Mouse (Mus musculus): Measurements from ENCODE around the gene Rtn3. TPM values are rescaled to one million over a fixed set of nuclear protein-coding genes. Genes with fewer than 3 reads are reported as not detected.
"Not testable (repeated sequence)": the region's sequence is repeated elsewhere in the genome, so short reads cannot be mapped to it uniquely, and the experiment has no call there.

Gene Rtn3
- polyA plus RNA-seq, 1 experiment from 2014 or later: 132 TPM

DNA sequence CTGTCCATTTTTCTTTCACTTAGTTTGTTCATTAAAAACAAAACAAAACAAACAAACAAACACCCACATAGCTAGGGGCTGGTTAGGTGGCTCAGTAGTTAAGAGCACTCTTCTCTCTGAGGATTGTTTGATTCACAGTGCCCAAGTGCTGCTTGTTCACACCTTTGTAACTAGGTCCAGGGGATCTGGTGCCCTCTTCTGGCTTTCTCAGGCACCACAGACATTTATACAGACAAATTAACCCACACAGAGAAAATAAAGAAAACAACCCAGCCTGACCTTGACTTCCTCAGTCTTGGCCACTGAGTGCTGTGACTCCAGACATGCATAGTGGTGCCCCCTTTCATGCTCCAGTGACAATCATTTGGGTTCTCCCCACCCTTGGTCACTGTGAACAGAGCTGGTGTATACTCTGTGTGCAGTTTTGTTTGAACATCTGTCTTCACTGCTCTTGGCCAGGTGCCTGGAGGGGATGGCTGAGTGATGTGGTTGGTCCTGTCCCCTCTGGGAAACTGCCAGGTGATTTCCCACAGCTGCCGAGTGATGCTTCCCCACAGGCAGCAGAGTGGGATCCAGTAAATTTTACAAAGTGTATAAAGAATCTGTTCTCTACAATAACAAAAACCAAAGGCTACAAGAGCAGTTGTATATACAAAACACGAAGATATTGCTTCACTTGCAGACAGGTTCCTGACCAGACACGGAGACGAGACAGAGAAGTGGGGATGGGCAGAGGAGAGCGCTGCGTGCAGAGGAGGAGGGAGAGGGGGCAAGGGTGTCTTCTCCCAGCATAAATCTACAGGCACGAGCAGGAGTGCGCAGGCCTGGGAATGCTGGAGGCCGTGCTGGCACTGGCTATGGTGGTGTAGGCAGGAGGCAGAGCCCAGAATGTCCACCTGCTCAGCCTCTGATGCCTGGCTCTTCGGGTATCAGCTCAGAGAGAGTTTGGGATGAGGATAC lies 85.9 kb downstream of the Rtn3 start:
- H3K4me1 ChIP-seq (ENCODE audit: control insufficient read depth in 2 of 2, insufficient read depth in 2 of 2, low read length in 2 of 2); H3K9ac ChIP-seq (ENCODE audit: low read length); H3K27ac ChIP-seq (replicated peaks in 1 of 2; ENCODE audit: control insufficient read depth in 1 of 2, insufficient read depth in 1 of 2, low read depth in 2 of 2, low read length in 2 of 2); H3K36me3 ChIP-seq (ENCODE audit: control insufficient read depth, insufficient read depth, low read length); H3K27me3 ChIP-seq (ENCODE audit: control insufficient read depth, insufficient read depth, low read length); H3K4me3 ChIP-seq (ENCODE audit: control insufficient read depth in 1 of 2, insufficient read depth in 1 of 2, low read depth in 1 of 2, low read length in 2 of 2); H3K4me2 ChIP-seq (ENCODE audit: low read length); ATAC-seq (ENCODE audit: insufficient number of reproducible peaks, insufficient read depth, low FRiP score, low read depth): not testable (repeated sequence)
- H3K9me3 ChIP-seq (ENCODE audit: control insufficient read depth, low read length): peaks cover 11% of the 10 kb centered on the region; the same call in 1 of the 2 replicates
- WGBS: 78% methylated on average over 9 of the region's 10 CpGs

DNA sequence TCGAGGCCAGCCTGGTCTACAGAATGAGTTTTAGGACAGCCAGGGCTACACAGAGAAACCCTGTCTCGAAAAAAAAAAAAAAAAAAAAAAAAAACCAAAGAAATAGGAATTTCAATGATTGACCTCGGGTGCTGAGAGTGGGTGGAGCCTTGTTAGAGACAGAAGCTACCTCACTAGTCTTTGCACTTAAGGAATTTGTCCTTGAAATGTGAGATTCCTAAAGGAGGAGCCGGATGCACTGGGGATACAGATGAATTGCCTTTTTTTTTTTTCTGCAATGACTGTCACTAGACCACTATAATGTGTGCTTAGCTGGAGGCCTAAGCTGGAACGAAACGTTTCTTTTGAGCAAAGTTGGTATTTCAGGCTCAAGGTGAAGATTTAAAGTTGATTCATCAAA lies 94.6 kb downstream of the Rtn3 start:
- H3K4me1 ChIP-seq (ENCODE audit: control insufficient read depth in 2 of 2, insufficient read depth in 2 of 2, low read length in 2 of 2): peaks cover 0 to 6% of the 10 kb centered on the region in 2 experiments; a peak in 1 of 4 replicates
- no peak overlapping the region for H3K4me2 ChIP-seq (ENCODE audit: low read length)
- peaks cover 17% of the 10 kb centered on the region for H3K9me3 ChIP-seq (ENCODE audit: control insufficient read depth, low read length)
- no peak overlapping the region for H3K27ac ChIP-seq (replicated peaks in 1 of 2; ENCODE audit: control insufficient read depth in 1 of 2, insufficient read depth in 1 of 2, low read depth in 2 of 2, low read length in 2 of 2)
- WGBS: 87% methylated on average over 6 of the region's 6 CpGs
- H3K27me3 ChIP-seq (ENCODE audit: control insufficient read depth, insufficient read depth, low read length): no peaks in the 10 kb centered on the region
- H3K36me3 ChIP-seq (ENCODE audit: control insufficient read depth, insufficient read depth, low read length): no peaks in the 10 kb centered on the region
- H3K4me3 ChIP-seq (ENCODE audit: control insufficient read depth in 1 of 2, insufficient read depth in 1 of 2, low read depth in 1 of 2, low read length in 2 of 2): no peak overlapping the region
- ATAC-seq (ENCODE audit: insufficient number of reproducible peaks, insufficient read depth, low FRiP score, low read depth): no peak
- H3K9ac ChIP-seq (ENCODE audit: low read length): no peak overlapping the region

DNA sequence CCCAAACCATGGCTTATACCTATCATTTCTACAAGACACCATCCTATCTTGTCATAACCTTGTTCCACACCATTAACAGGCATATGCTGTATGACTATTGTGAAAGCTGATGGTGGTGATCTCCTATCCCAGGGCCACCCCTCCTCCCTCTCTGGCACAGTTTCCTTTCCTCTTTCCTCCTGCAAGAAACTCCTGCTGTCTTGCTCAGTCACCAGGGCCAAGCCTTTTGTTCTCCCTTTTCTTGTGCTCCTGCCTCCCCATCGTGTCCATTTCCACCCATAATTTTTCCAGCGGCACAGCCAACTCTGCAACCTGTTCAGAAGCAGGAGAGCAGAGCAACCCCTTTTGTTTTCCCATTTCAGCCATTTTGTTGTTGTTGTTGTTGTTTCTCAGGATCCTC lies 97.0 kb downstream of the Rtn3 start:
- WGBS: 65% methylated on average over 2 of the region's 2 CpGs
- no peak for ATAC-seq (ENCODE audit: insufficient number of reproducible peaks, insufficient read depth, low FRiP score, low read depth)
- Histone ChIP-seq H3K4me1 (ENCODE audit: control insufficient read depth in 2 of 2, insufficient read depth in 2 of 2, low read length in 2 of 2) (peaks cover 0 to 19% of the 10 kb centered on the region in 2 experiments; a peak in 2 of 4 replicates), H3K36me3 (ENCODE audit: control insufficient read depth, insufficient read depth, low read length) (no peaks in the 10 kb centered on the region), H3K4me3 (ENCODE audit: control insufficient read depth in 1 of 2, insufficient read depth in 1 of 2, low read depth in 1 of 2, low read length in 2 of 2) (no peak overlapping the region), H3K9me3 (ENCODE audit: control insufficient read depth, low read length) (peaks cover 15% of the 10 kb centered on the region), H3K27ac (replicated peaks in 1 of 2; ENCODE audit: control insufficient read depth in 1 of 2, insufficient read depth in 1 of 2, low read depth in 2 of 2, low read length in 2 of 2) (no peak overlapping the region), H3K9ac (ENCODE audit: low read length) (no peak overlapping the region), H3K27me3 (ENCODE audit: control insufficient read depth, insufficient read depth, low read length) (no peaks in the 10 kb centered on the region), H3K4me2 (ENCODE audit: low read length) (no peak overlapping the region)

DNA sequence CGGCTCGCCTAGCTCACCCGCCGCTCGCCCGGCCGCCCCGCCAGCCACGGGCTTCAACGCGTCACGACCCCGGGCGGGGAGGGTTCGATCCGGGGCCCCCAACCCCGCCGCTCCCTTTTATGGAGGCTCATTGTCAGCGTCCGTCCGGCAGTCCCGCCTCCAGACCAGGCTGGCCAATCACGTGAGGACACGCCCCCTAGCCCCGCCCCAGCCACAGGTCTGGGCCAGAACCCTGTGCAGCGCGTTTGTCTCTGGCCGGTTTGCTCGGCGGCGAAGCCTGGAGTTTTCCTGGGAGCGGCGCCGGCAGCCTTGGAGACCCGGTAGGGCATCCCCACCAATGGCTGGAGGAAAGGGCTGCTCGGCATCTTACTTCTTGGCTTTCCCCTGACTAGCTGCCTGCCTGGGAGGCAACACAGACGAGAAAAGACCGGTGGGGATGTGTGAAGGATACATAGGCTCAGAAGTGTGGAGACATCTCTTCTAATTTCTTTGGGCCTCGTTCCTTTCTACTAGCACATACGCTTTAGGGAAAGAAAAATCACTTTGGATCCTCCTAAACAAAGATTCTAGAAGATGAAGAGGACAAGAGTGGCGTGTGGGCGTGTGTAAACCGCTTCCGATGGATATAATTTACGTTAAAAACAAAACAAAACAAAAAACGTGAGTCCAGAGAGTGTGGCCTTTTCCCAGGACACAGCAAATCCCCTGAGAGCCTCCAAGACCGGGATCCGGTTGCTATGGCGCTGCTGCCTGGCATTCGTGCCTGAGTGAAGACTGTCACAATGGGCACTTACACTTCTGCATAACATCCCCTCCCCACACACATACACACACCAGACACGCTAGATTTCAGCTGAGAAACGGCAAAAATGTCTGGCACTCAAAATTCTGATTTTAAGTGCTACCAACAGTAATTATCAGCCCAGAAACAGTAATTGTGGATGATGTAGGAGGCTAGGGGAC lies 99.9 kb downstream of the Rtn3 start, which contains the start of gene Spindoc:
TSS of gene Spindoc (minus strand) at position 92 of the 963 bp plus-strand sequence.
- H3K4me2 ChIP-seq (ENCODE audit: low read length): peak within 1 kb of the TSS; percentile 93
- H3K9me3 ChIP-seq (ENCODE audit: control insufficient read depth, low read length): 0 out of 2 replicates have a peak, but pooled peaks cover 8% of the 10 kb centered on the region
- peaks cover 0 to 21% of the 10 kb centered on the region in 2 experiments; a peak in 2 of 4 replicates for H3K4me1 ChIP-seq (ENCODE audit: control insufficient read depth in 2 of 2, insufficient read depth in 2 of 2, low read length in 2 of 2)
- peak within 1 kb of the TSS; percentile 86 to 93 for H3K27ac ChIP-seq (replicated peaks in 1 of 2; ENCODE audit: control insufficient read depth in 1 of 2, insufficient read depth in 1 of 2, low read depth in 2 of 2, low read length in 2 of 2)
- H3K27me3 ChIP-seq (ENCODE audit: control insufficient read depth, insufficient read depth, low read length): no peaks in the 10 kb centered on the region
- H3K4me3 ChIP-seq (ENCODE audit: control insufficient read depth in 1 of 2, insufficient read depth in 1 of 2, low read depth in 1 of 2, low read length in 2 of 2): peak within 1 kb of the TSS; percentile 71 to 91
- WGBS: 1% methylated on average over 52 of the region's 52 CpGs
- H3K9ac ChIP-seq (ENCODE audit: low read length): peak within 1 kb of the TSS; percentile 97
- ATAC-seq (ENCODE audit: insufficient number of reproducible peaks, insufficient read depth, low FRiP score, low read depth): peak; percentile 99
- peaks cover 6% of the 10 kb centered on the region; the same call in 1 of the 2 replicates for H3K36me3 ChIP-seq (ENCODE audit: control insufficient read depth, insufficient read depth, low read length)

DNA sequence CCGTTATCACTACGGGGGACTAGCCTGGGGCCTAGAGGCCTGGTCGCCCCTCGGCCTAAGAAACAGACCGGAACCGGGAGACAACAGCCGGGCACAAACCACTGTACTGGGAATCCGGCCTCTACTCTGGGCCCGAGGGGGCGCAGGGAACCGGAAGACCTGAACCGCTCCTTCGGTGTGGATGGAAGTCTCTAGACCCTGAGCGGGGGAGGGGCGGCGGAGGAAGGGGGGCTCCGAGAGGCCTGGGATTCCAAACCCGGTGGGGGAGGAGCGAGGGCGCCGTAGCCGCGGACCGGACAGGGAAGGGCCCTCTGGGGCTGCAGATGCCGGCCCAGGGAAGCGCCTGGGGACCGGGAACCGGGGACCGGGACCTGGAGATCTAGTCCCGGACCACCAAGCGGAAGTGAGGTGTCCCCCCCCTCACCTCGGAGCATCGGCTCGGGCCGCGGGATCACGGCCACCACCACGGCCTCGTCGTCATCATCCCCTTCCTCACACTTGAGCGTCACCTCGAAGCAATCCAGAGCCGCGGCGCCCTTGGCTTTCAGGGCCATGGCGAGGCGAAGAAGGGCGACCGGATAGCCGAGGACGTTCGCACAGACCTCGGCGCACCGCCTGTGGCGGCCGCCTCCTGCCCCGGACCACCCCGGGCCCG lies 100.7 kb downstream of the Rtn3 start:
- Histone ChIP-seq H3K4me1 (ENCODE audit: control insufficient read depth in 2 of 2, insufficient read depth in 2 of 2, low read length in 2 of 2) (peaks cover 0 to 21% of the 10 kb centered on the region in 2 experiments; a peak in 2 of 4 replicates), H3K27ac (replicated peaks in 1 of 2; ENCODE audit: control insufficient read depth in 1 of 2, insufficient read depth in 1 of 2, low read depth in 2 of 2, low read length in 2 of 2) (peak overlapping the region; percentile 75 to 93), H3K27me3 (ENCODE audit: control insufficient read depth, insufficient read depth, low read length) (no peaks in the 10 kb centered on the region), H3K4me3 (ENCODE audit: control insufficient read depth in 1 of 2, insufficient read depth in 1 of 2, low read depth in 1 of 2, low read length in 2 of 2) (peak overlapping the region; percentile 71 to 91), H3K4me2 (ENCODE audit: low read length) (peak overlapping the region; percentile 93), H3K36me3 (ENCODE audit: control insufficient read depth, insufficient read depth, low read length) (peaks cover 6% of the 10 kb centered on the region; the same call in 1 of the 2 replicates), H3K9ac (ENCODE audit: low read length) (peak overlapping the region; percentile 97), H3K9me3 (ENCODE audit: control insufficient read depth, low read length) (0 out of 2 replicates have a peak, but pooled peaks cover 5% of the 10 kb centered on the region)
- WGBS: 0% methylated on average over 43 of the region's 60 CpGs
- peak; percentile 70 for ATAC-seq (ENCODE audit: insufficient number of reproducible peaks, insufficient read depth, low FRiP score, low read depth)

DNA sequence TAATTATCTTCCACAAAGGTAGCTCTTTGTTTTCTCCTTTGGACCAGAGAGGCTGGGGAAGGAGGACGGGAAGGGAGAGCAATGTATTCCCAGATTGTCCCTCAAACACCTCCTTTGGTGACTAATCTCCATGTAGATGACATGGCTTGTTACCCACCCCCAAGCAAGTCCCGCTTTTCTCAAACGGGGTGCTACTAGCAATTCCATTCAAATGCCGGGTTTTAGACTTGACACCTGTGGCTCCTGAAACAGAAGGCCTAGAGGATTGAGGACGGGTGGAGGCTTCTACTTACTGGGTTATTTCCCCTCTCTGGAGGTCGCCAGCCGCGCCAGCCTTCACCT lies 101.2 kb downstream of the Rtn3 start:
- ATAC-seq (ENCODE audit: insufficient number of reproducible peaks, insufficient read depth, low FRiP score, low read depth): no peak
- Histone ChIP-seq H3K4me1 (ENCODE audit: control insufficient read depth in 2 of 2, insufficient read depth in 2 of 2, low read length in 2 of 2) (peaks cover 0 to 21% of the 10 kb centered on the region in 2 experiments; a peak in 2 of 4 replicates), H3K9ac (ENCODE audit: low read length) (peak overlapping the region; percentile 97), H3K27ac (replicated peaks in 1 of 2; ENCODE audit: control insufficient read depth in 1 of 2, insufficient read depth in 1 of 2, low read depth in 2 of 2, low read length in 2 of 2) (peak overlapping the region; percentile 75 to 93), H3K4me2 (ENCODE audit: low read length) (peak overlapping the region; percentile 93), H3K4me3 (ENCODE audit: control insufficient read depth in 1 of 2, insufficient read depth in 1 of 2, low read depth in 1 of 2, low read length in 2 of 2) (peak overlapping the region; percentile 71 to 91), H3K9me3 (ENCODE audit: control insufficient read depth, low read length) (0 out of 2 replicates have a peak, but pooled peaks cover 5% of the 10 kb centered on the region), H3K36me3 (ENCODE audit: control insufficient read depth, insufficient read depth, low read length) (peaks cover 6% of the 10 kb centered on the region; the same call in 1 of the 2 replicates), H3K27me3 (ENCODE audit: control insufficient read depth, insufficient read depth, low read length) (no peaks in the 10 kb centered on the region)
- 3% methylated on average over 8 of the region's 8 CpGs for WGBS
